Mouse (Mus musculus): ENCODE data around the gene Msrb1.

DNA sequence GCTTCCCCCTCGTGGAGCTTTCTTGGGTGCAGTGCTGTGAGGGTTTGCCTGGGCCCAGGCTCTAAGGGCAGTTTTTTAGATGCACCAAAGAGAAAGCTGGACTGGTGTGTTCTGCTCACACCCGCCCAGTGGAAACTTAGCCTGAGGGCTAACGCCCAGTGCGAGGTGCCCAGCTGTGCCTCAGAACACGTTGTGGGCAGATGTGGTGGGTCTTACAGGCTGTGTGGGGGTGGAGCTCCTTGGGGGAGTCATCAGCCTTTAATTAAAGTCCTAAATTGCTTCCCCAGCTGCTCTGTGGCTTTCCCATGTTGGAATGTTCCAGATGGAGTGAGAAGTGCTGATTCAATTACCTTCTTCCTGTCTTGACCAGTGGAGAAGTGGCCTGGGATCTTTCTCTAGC lies 24.7 kb downstream of the Msrb1 start:
- TF ChIP-seq POLR2A (IDR thresholded peaks at IDR 0.05; ENCODE audit: low read depth, low read length) (no peak), CTCF (IDR thresholded peaks at IDR 0.05; ENCODE audit: extremely low read depth, insufficient read length, insufficient replicate concordance, low read depth, low read length) (no peak)

Data from small intestine, adult 2 months (tissue).